Mouse (Mus musculus) embryo, embryonic 10.5 days (tissue): ENCODE measurements at regions not wholly inside any gene's neighbourhood (a gene's known extent, or its start where the extent isn't known, plus 50 kb on each side); places are given as distances from the start of the nearest gene placed in this dataset.
"Not testable (repeated sequence)": the region's sequence is repeated elsewhere in the genome, so short reads cannot be mapped to it uniquely, and the experiment has no call there.

Experiments used
- DNase-seq: peaks from one replicate; pipeline ENCODE4 v3.0.0-alpha.2; 2015; ENCODE audit warnings: low spot score

- DNase-seq, result no peak
Observed at GRCm38 (mm10) chr4:66691598-66692220, 135.7 kb upstream of the Tlr4 start.

GRCm38 (mm10) chr4:66693982-66694578 lies 133.3 kb upstream of the Tlr4 start:
- no peak for DNase-seq

GRCm38 (mm10) chr4:66715821-66716760 lies 111.3 kb upstream of the Tlr4 start:
- DNase-seq, result peak; percentile 19

- no peak for DNase-seq
Observed at GRCm38 (mm10) chr4:66737407-66737806, 90.0 kb upstream of the Tlr4 start.

GRCm38 (mm10) chr4:66743421-66743820 lies 84.0 kb upstream of the Tlr4 start:
- DNase-seq, result not testable (repeated sequence)

GRCm38 (mm10) chr4:66768762-66769161 lies 58.6 kb upstream of the Tlr4 start:
- DNase-seq, result peak; percentile 58
